Mouse (Mus musculus) bone marrow macrophage, adult 2 months (primary cell): ENCODE measurements around the gene 1700025C18Rik. TPM values are rescaled to one million over a fixed set of nuclear protein-coding genes. Genes with fewer than 3 reads are reported as not detected.

Experiments used
- H3K27ac ChIP-seq: 2 replicates; pipeline ENCODE4 v1.5.1; 2012; ENCODE audit warnings: low read depth, low read length; ENCODE audit not compliant: insufficient read depth
- H3K4me1 ChIP-seq: 2 replicates; pipeline ENCODE4 v1.6.1; 2012; ENCODE audit warnings: low read length; ENCODE audit not compliant: control insufficient read depth, insufficient read depth
- H3K4me3 ChIP-seq: 2 replicates; pipeline ENCODE4 v1.5.1; 2012; ENCODE audit warnings: mild to moderate bottlenecking, low read length, moderate library complexity; ENCODE audit not compliant: insufficient read depth
- CTCF ChIP-seq: IDR thresholded peaks from 2 replicates; pipeline ENCODE4 v1.5.1; 2012; ENCODE audit warnings: low read depth, mild to moderate bottlenecking, low read length, moderate library complexity
- POLR2A ChIP-seq: IDR thresholded peaks from 2 replicates; pipeline ENCODE4 v1.6.1; 2012; ENCODE audit warnings: mild to moderate bottlenecking, low read depth, low read length, borderline replicate concordance
- polyA plus RNA-seq: library from polyadenylated mRNA; stranded (reverse); fragments of >200 nt; gene quantifications from 2 replicates; pipeline ENCODE4 v1.2.4, GENCODE M21; 2012; ENCODE audit not compliant: missing spikeins, insufficient read depth, insufficient read length

1700025C18Rik gene
- polyA plus RNA-seq, 1 experiment: not detected

DNA sequence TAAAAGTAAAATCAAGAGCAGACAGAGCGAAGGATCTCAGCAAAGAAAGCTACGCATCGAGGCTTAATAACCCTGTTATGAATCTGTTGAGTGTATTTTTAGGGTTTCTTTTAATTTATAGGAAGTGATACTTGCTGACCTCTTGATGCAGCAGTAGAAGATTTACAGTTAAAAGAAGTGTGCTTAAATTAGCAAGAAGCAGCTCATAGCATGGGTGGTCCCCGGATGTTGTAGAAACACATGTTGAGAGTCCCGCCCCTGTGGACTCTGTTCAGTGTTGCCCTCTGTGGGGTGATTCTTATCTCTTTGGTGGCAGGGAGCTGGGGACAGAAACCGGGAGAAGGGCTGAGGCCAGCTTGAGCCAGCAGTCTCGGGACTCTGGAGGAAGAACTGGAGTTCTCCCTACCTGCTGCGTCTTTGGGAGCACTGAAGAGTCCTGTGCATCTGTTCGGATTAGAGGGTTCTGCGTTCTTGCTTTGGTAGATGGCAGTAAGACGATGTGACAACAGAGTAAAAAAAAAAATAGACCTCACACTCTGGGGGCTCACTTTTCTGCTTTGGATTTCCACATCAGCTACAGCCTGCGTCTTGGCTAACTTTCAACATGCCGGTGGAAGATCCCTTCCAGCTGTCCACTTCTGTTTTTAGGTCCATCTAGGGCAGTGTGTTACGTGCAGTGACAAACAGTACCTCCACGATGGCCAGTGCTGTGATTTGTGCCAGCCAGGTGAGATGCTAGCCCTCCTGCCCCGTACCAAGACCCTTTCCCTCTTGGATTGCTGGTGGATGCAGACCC is 28.7 kb downstream of the 1700025C18Rik start:
- H3K4me1 ChIP-seq: peaks cover 33% of the 10 kb centered on the region
- H3K4me3 ChIP-seq: peak overlapping the region; percentile 29
- H3K27ac ChIP-seq: peak overlapping the region; percentile 93
- TF ChIP-seq POLR2A (no peak), CTCF (no peak)

- Histone ChIP-seq H3K4me1 (peaks cover 42% of the 10 kb centered on the region), H3K4me3 (no peak overlapping the region), H3K27ac (no peak overlapping the region)
- no peak for TF ChIP-seq CTCF
- TF ChIP-seq POLR2A: no peak
These were observed 30.6 kb downstream of the 1700025C18Rik start for GRCm38 (mm10) chr2:165059961-165060360.

GRCm38 (mm10) chr2:165056377-165057085 is 34.0 kb downstream of the 1700025C18Rik start:
- Histone ChIP-seq H3K4me3 (peak overlapping the region; percentile 61), H3K27ac (no peak overlapping the region), H3K4me1 (peaks cover 38% of the 10 kb centered on the region)
- TF ChIP-seq POLR2A: no peak
- TF ChIP-seq CTCF: no peak

DNA sequence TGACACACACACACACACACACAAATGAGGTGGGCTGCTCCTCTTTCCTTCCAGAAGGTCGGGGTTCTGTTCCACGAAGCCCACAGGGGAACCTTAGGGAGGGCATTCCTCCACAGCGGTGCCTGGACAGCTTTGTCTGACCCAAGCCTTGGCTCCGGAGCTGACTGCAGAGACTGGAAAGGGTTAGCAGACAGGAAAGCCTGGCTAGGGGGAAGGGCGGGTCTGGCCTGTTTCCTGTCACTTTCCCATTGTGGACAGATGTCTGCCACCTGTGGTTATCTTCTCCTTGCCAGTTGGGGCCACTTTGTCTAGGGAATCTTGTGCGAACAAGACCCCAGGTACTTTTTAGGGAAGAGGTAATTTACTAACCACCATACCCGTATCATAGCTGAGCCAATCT is 34.6 kb downstream of the 1700025C18Rik start:
- H3K4me3 ChIP-seq: peak overlapping the region; percentile 61
- TF ChIP-seq POLR2A (no peak), CTCF (no peak)
- H3K27ac ChIP-seq: 0 out of 2 replicates have a peak overlapping the region, but pooled peaks have one; percentile 27
- H3K4me1 ChIP-seq: peaks cover 32% of the 10 kb centered on the region

GRCm38 (mm10) chr2:165054888-165055852 is 35.4 kb downstream of the 1700025C18Rik start, which contains the start of gene Cd40:
Gene Cd40, plus strand, starts transcription at chr2:165055627.
- TF ChIP-seq POLR2A (no peak), CTCF (no peak)
- Histone ChIP-seq H3K4me1 (peaks cover 24% of the 10 kb centered on the region), H3K4me3 (peak within 1 kb of the TSS; percentile 61), H3K27ac (peak within 1 kb of the TSS; percentile 43)

- TF ChIP-seq CTCF (no peak), POLR2A (no peak)
- peaks cover 13% of the 10 kb centered on the region for H3K4me1 ChIP-seq
- H3K27ac ChIP-seq: no peak overlapping the region
- no peak overlapping the region for H3K4me3 ChIP-seq
These were observed 39.0 kb downstream of the 1700025C18Rik start for GRCm38 (mm10) chr2:165051566-165051965.

DNA sequence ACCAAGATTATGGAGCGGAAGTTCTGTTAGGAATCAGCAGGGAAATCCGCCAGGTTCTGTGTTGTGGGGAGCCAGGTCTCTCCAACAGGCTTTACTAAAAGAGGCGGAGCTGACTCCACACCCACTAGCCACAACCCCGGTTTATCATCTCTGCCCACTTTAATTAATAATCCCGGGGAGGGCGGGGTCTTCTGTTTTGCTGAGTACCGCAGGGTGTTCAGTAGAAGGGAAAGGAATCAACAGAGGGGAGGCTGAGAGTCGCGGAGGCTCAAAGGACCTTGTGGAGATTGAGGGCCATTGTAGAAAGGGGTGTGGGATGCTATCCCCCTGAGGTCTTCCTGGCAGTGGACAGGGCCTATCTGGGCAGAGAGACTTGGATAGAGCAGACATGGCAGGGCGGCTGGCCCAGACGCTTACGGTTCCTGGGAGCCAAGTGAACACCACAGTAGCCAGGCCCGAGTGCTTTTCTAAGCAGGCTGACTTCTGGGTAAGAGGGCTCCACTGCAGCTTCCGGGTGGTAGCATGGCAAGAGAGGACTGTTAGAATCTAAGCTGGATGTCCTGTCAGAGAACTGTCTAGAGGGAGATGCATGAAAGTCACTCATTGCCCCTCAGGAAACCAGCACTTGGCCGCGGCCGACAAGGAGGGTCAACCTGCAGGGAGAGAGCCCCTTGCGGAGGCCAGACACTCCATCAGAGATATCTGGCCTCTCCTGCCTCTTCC is 39.6 kb downstream of the 1700025C18Rik start:
- Histone ChIP-seq H3K4me3 (no peak overlapping the region), H3K4me1 (peaks cover 8% of the 10 kb centered on the region), H3K27ac (no peak overlapping the region)
- TF ChIP-seq CTCF: no peak
- TF ChIP-seq POLR2A: no peak

- TF ChIP-seq CTCF (no peak), POLR2A (no peak)
- Histone ChIP-seq H3K27ac (no peak overlapping the region), H3K4me3 (no peak overlapping the region), H3K4me1 (no peaks in the 10 kb centered on the region)
These were observed 41.5 kb downstream of the 1700025C18Rik start for GRCm38 (mm10) chr2:165049044-165049443.

DNA sequence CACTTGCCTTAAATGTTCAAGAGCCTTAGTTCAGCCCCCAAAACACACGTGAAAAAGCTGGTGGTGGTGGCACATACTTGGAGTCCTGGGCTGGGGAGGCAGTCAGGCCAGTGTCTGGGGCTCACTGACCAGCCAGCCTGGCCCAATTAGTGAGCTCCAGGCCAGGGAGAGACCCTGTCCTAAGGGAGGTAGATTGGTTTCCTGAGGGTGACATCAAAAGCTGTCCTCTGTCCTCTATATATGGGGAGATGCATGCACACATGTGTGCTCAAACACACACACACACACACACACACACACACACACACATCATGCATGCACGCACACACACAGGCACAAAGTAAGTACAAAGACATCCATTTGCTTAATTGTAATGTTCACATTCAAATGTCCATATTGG is 46.8 kb downstream of the 1700025C18Rik start:
- no peak overlapping the region for H3K4me3 ChIP-seq
- H3K27ac ChIP-seq: no peak overlapping the region
- TF ChIP-seq POLR2A (no peak), CTCF (no peak)
- H3K4me1 ChIP-seq: peaks cover 14% of the 10 kb centered on the region
